Mouse (Mus musculus) intestine, embryonic 16.5 days (tissue): ENCODE measurements around the gene Ephb2. TPM values are rescaled to one million over a fixed set of nuclear protein-coding genes. Genes with fewer than 3 reads are reported as not detected.
A peak's percentile ranks its signal among the peaks of the same experiment; 100 is the strongest.

Experiments used
- ATAC-seq: fragments of 200-750 bp; cut with Nextera tagmentation; 2 replicates; pipeline ENCODE4 v1.8.0; 2017; ENCODE audit warnings: moderate TSS enrichment, moderate library complexity
- H3K27ac ChIP-seq: fragments of 300-500 bp; sonication (generic); 2 replicates; pipeline ENCODE4 v1.5.1; 2014; ENCODE audit warnings: mild to moderate bottlenecking, low read length
- H3K27me3 ChIP-seq: fragments of 300-500 bp; sonication (generic); replicated peaks from 2 replicates; pipeline ENCODE4 v1.6.1; 2014; ENCODE audit warnings: low read length, control low read depth, mixed read lengths; ENCODE audit not compliant: control insufficient read depth, insufficient read depth
- H3K36me3 ChIP-seq: fragments of 300-500 bp; sonication (generic); 2 replicates; pipeline ENCODE4 v1.6.1; 2014; ENCODE audit warnings: low read length, control low read depth; ENCODE audit not compliant: control insufficient read depth, insufficient read depth
- H3K4me1 ChIP-seq: fragments of 300-500 bp; sonication (generic); 2 replicates; pipeline ENCODE4 v1.6.1; 2014; ENCODE audit warnings: low read length, control low read depth, mixed read lengths; ENCODE audit not compliant: control insufficient read depth, insufficient read depth
- H3K4me2 ChIP-seq: fragments of 300-500 bp; sonication (generic); 2 replicates; pipeline ENCODE4 v1.6.1; 2014; ENCODE audit warnings: low read depth, low read length, control low read depth
- H3K4me3 ChIP-seq: fragments of 300-500 bp; sonication (generic); 2 replicates; pipeline ENCODE4 v1.5.1; 2014; ENCODE audit warnings: mild to moderate bottlenecking, low read length
- H3K9ac ChIP-seq: fragments of 300-500 bp; sonication (generic); 2 replicates; pipeline ENCODE4 v1.6.1; 2014; ENCODE audit warnings: low read depth, low read length
- H3K9me3 ChIP-seq: fragments of 300-500 bp; sonication (generic); 2 replicates; pipeline ENCODE4 v1.6.1; 2016; ENCODE audit warnings: low read length, control low read depth; ENCODE audit not compliant: control insufficient read depth
- WGBS: fragments of 180-500 bp; shearing (Covaris S2); extraction: QIAGEN DNeasy Blood & Tissue Kit; methylation state at CpG from one replicate; pipeline ENCODE4 v1.1.7; 2014; 5-methylcytosine and 5-hydroxymethylcytosine counted together
- polyA plus RNA-seq: library from polyadenylated mRNA; unstranded; fragments of >200 nt; fragmentation: Nextera tagmentation; extraction: Ambion mirVana; gene quantifications from 2 replicates; pipeline ENCODE4 v1.2.1, GENCODE M21; 2015

Gene Ephb2
- polyA plus RNA-seq, 1 experiment from 2014 or later, result 3.5 TPM

- Histone ChIP-seq H3K9ac (no peak overlapping the region), H3K9me3 (no peaks in the 10 kb centered on the region), H3K27me3 (no peaks in the 10 kb centered on the region), H3K4me1 (peaks cover 56% of the 10 kb centered on the region), H3K36me3 (no peaks in the 10 kb centered on the region), H3K4me3 (no peak overlapping the region), H3K4me2 (no peak overlapping the region), H3K27ac (no peak overlapping the region)
- 52% methylated on average over 4 of the region's 4 CpGs for WGBS
- no peak for ATAC-seq
Observed at GRCm38 (mm10) chr4:136735856-136736255, 99.9 kb downstream of the Ephb2 start.

- peak overlapping the region; percentile 89 for H3K27ac ChIP-seq
- WGBS, result 70% methylated on average over 15 of the region's 15 CpGs
- ATAC-seq, result no peak
Observed at GRCm38 (mm10) chr4:136734210-136734803, 101.5 kb downstream of the Ephb2 start.

GRCm38 (mm10) chr4:136733217-136733865, 102.4 kb downstream of the Ephb2 start:
- WGBS, result 26% methylated on average over 11 of the region's 11 CpGs
- no peak overlapping the region for H3K4me2 ChIP-seq
- no peaks in the 10 kb centered on the region for H3K9me3 ChIP-seq
- peaks cover 58% of the 10 kb centered on the region for H3K4me1 ChIP-seq
- H3K27me3 ChIP-seq, result no peaks in the 10 kb centered on the region
- no peaks in the 10 kb centered on the region for H3K36me3 ChIP-seq
- no peak overlapping the region for H3K4me3 ChIP-seq
- peak; percentile 70 for ATAC-seq
- H3K27ac ChIP-seq, result peak overlapping the region; percentile 89
- H3K9ac ChIP-seq, result peak overlapping the region; percentile 43

More at GRCm38 (mm10) chr4:136734210-136734803, 101.5 kb downstream of the Ephb2 start:
- H3K4me1 ChIP-seq, result peaks cover 66% of the 10 kb centered on the region
- no peaks in the 10 kb centered on the region for H3K36me3 ChIP-seq
- H3K4me3 ChIP-seq, result no peak overlapping the region
- no peaks in the 10 kb centered on the region for H3K9me3 ChIP-seq
- H3K27me3 ChIP-seq, result no peaks in the 10 kb centered on the region
- H3K4me2 ChIP-seq, result no peak overlapping the region
- peak overlapping the region; percentile 37 for H3K9ac ChIP-seq

- 32% methylated on average over 7 of the region's 7 CpGs for WGBS
- H3K9me3 ChIP-seq, result no peaks in the 10 kb centered on the region
- peaks cover 56% of the 10 kb centered on the region for H3K4me1 ChIP-seq
- H3K4me2 ChIP-seq, result no peak overlapping the region
- no peak overlapping the region for H3K4me3 ChIP-seq
- H3K36me3 ChIP-seq, result no peaks in the 10 kb centered on the region
- no peaks in the 10 kb centered on the region for H3K27me3 ChIP-seq
- H3K9ac ChIP-seq, result peak overlapping the region; percentile 43
- ATAC-seq, result peak; percentile 54
- H3K27ac ChIP-seq, result peak overlapping the region; percentile 89
Observed at GRCm38 (mm10) chr4:136732536-136733121, 103.2 kb downstream of the Ephb2 start.

- no peak overlapping the region for H3K4me3 ChIP-seq
- WGBS, result 36% methylated on average over 5 of the region's 5 CpGs
- peak overlapping the region; percentile 12; the same call in 1 of the 2 replicates for H3K9ac ChIP-seq
- peak overlapping the region; percentile 76 for H3K27ac ChIP-seq
- ATAC-seq, result no peak
- no peaks in the 10 kb centered on the region for H3K36me3 ChIP-seq
- no peaks in the 10 kb centered on the region for H3K27me3 ChIP-seq
- no peak overlapping the region for H3K4me2 ChIP-seq
- peaks cover 56% of the 10 kb centered on the region for H3K4me1 ChIP-seq
- H3K9me3 ChIP-seq, result no peaks in the 10 kb centered on the region
Observed at GRCm38 (mm10) chr4:136731761-136732160, 104.0 kb downstream of the Ephb2 start.

GRCm38 (mm10) chr4:136731008-136731609, 104.7 kb downstream of the Ephb2 start:
- Histone ChIP-seq H3K36me3 (no peaks in the 10 kb centered on the region), H3K4me3 (no peak overlapping the region), H3K4me1 (peaks cover 55% of the 10 kb centered on the region), H3K9me3 (no peaks in the 10 kb centered on the region), H3K27me3 (no peaks in the 10 kb centered on the region), H3K4me2 (no peak overlapping the region), H3K9ac (peak overlapping the region; percentile 41), H3K27ac (peak overlapping the region; percentile 76)
- no peak for ATAC-seq
- 56% methylated on average over 13 of the region's 13 CpGs for WGBS

- Histone ChIP-seq H3K4me1 (peaks cover 53% of the 10 kb centered on the region), H3K4me2 (no peak overlapping the region), H3K36me3 (no peaks in the 10 kb centered on the region), H3K27ac (peak overlapping the region; percentile 76), H3K4me3 (no peak overlapping the region), H3K9me3 (no peaks in the 10 kb centered on the region), H3K9ac (peak overlapping the region; percentile 41), H3K27me3 (no peaks in the 10 kb centered on the region)
- peak; percentile 70 for ATAC-seq
- 52% methylated on average over 9 of the region's 9 CpGs for WGBS
Observed at GRCm38 (mm10) chr4:136730501-136730900, 105.3 kb downstream of the Ephb2 start.

GRCm38 (mm10) chr4:136729574-136729973, 106.2 kb downstream of the Ephb2 start:
- ATAC-seq, result no peak
- H3K27me3 ChIP-seq, result no peaks in the 10 kb centered on the region
- peaks cover 54% of the 10 kb centered on the region for H3K4me1 ChIP-seq
- no peak overlapping the region for H3K4me3 ChIP-seq
- H3K36me3 ChIP-seq, result no peaks in the 10 kb centered on the region
- H3K27ac ChIP-seq, result 0 out of 2 replicates have a peak overlapping the region, but pooled peaks have one; percentile 76
- 77% methylated on average over 2 of the region's 2 CpGs for WGBS
- no peak overlapping the region for H3K9ac ChIP-seq
- H3K9me3 ChIP-seq, result no peaks in the 10 kb centered on the region
- H3K4me2 ChIP-seq, result no peak overlapping the region

GRCm38 (mm10) chr4:136726941-136727340, 108.8 kb downstream of the Ephb2 start:
- H3K36me3 ChIP-seq, result no peaks in the 10 kb centered on the region
- H3K4me2 ChIP-seq, result no peak overlapping the region
- peaks cover 29% of the 10 kb centered on the region for H3K4me1 ChIP-seq
- no peak overlapping the region for H3K4me3 ChIP-seq
- H3K9me3 ChIP-seq, result no peaks in the 10 kb centered on the region
- no peak overlapping the region for H3K27ac ChIP-seq
- H3K9ac ChIP-seq, result no peak overlapping the region
- WGBS, result 85% methylated on average over 8 of the region's 8 CpGs
- no peak for ATAC-seq
- no peaks in the 10 kb centered on the region for H3K27me3 ChIP-seq
